Mouse (Mus musculus) bone marrow macrophage, adult 2 months (primary cell): ENCODE results near the gene Fhl2.

ENCODE experiments used
- CTCF ChIP-seq: IDR thresholded peaks from 2 replicates; pipeline ENCODE4 v1.5.1; 2012; ENCODE audit warnings: low read depth, mild to moderate bottlenecking, low read length, moderate library complexity
- POLR2A ChIP-seq: IDR thresholded peaks from 2 replicates; pipeline ENCODE4 v1.6.1; 2012; ENCODE audit warnings: mild to moderate bottlenecking, low read depth, low read length, borderline replicate concordance

- TF ChIP-seq CTCF, result no peak
- TF ChIP-seq POLR2A, result no peak
These were observed 21.4 kb upstream of the Fhl2 start for GRCm38 (mm10) chr1:43218016-43218680.
